Mouse (Mus musculus): ENCODE measurements around the gene Mki67. TPM values are rescaled to one million over a fixed set of nuclear protein-coding genes. Genes with fewer than 3 reads are reported as not detected.

The Mki67 gene
- total and polyA plus RNA-seq, 2 experiments from 2014 or later, result 8.0 to 24.2 TPM

DNA sequence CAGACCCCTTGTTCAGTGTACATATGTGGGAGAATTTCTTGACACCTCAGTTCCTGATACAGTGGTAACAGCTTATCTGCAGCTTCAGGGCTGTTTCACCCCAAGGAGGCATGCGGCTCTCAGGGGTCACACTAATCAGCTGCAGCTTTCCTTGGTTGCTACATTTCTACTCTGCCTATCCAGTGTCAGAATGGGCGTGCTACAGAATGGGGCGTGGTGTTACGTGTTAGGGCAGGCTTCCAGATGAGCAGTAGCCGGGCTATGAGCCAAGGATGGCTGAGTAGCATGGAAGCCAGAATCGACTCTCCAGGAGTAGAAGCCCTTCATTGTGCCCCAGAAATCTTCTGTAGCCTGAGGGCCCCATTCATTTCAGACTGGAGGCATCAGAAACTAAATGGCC, 32.8 kb upstream of the Mki67 start:
- ATAC-seq (ENCODE audit: insufficient read depth, low read depth), result peak; percentile 77
- Histone ChIP-seq H3K4me2 (ENCODE audit: low read depth, low read length) (no peak overlapping the region), H3K27ac (ENCODE audit: low read depth) (no peak overlapping the region), H3K9me3 (replicated peaks; ENCODE audit: control insufficient read depth, low read length) (no peaks in the 10 kb centered on the region), H3K27me3 (ENCODE audit: control insufficient read depth, insufficient read depth, low read length) (no peaks in the 10 kb centered on the region), H3K9ac (replicated peaks; ENCODE audit: low read depth, low read length) (no peak overlapping the region), H3K36me3 (replicated peaks; ENCODE audit: control insufficient read depth, insufficient read depth, low read length) (no peaks in the 10 kb centered on the region), H3K4me3 (ENCODE audit: low read depth, low read length) (no peak overlapping the region), H3K4me1 (ENCODE audit: control insufficient read depth, insufficient read depth) (peaks cover 7% of the 10 kb centered on the region; the same call in 1 of the 2 replicates)
- TF ChIP-seq CTCF (IDR thresholded peaks at IDR 0.05; ENCODE audit: low read depth) (no peak), EP300 (IDR thresholded peaks at IDR 0.05; ENCODE audit: low read depth) (no peak)
- WGBS, result 18% methylated on average over 6 of the region's 6 CpGs
- DNase-seq (ENCODE audit: low spot score), result peak; percentile 55

DNA sequence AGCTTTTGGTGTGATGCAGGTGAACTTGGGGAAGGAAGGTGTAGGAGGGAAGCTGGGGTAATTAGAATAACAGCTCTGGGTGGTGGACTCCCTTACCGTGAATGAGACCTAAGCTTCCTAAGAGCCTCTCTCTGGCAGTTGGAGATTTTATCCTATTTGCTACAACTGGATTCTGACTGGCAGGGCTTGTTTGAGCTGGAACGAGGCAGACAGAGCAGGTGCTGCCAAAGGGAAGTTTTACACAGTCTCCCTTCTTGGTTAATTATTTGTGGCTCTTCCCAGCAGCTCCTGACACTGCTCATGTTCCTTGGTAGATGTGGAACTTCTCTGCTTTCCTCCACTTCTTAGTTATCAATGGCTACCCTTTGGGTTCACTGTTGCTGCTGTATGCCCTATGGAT, 30.9 kb upstream of the Mki67 start:
- no peak for TF ChIP-seq EP300 (IDR thresholded peaks at IDR 0.05; ENCODE audit: low read depth)
- TF ChIP-seq CTCF (IDR thresholded peaks at IDR 0.05; ENCODE audit: low read depth), result no peak
- no peak for DNase-seq (ENCODE audit: low spot score)
- H3K36me3 ChIP-seq (replicated peaks; ENCODE audit: control insufficient read depth, insufficient read depth, low read length), result no peaks in the 10 kb centered on the region

DNA sequence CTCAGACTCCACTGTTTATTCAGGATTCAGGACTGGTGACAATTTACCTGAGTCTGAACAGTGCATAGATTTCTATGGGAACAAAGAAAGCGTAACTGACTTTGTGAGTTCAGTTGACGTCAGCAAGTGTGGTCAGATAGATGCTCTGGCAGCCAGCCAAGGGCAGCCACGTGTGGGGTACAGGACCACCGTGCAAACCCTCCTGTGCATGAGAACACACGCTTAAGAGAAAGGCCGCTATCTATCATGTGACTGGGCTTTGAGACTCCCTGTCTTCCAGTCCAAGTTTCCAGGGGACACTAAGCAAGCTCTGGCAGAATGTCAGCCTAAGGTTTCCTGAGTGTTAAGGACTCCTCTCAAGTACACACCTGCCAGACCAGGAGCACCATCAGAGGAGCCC, 30.4 kb upstream of the Mki67 start:
- no peaks in the 10 kb centered on the region for H3K27me3 ChIP-seq (ENCODE audit: control insufficient read depth, insufficient read depth, low read length)
- no peak overlapping the region for H3K27ac ChIP-seq (ENCODE audit: low read depth)
- no peak overlapping the region for H3K4me2 ChIP-seq (ENCODE audit: low read depth, low read length)
- 35% methylated on average over 6 of the region's 6 CpGs for WGBS
- TF ChIP-seq EP300 (IDR thresholded peaks at IDR 0.05; ENCODE audit: low read depth), result no peak
- H3K9me3 ChIP-seq (replicated peaks; ENCODE audit: control insufficient read depth, low read length), result no peaks in the 10 kb centered on the region
- no peak overlapping the region for H3K4me3 ChIP-seq (ENCODE audit: low read depth, low read length)
- H3K4me1 ChIP-seq (ENCODE audit: control insufficient read depth, insufficient read depth), result peaks cover 7% of the 10 kb centered on the region; the same call in 1 of the 2 replicates
- no peak for DNase-seq (ENCODE audit: low spot score)
- no peaks in the 10 kb centered on the region for H3K36me3 ChIP-seq (replicated peaks; ENCODE audit: control insufficient read depth, insufficient read depth, low read length)
- H3K9ac ChIP-seq (replicated peaks; ENCODE audit: low read depth, low read length), result no peak overlapping the region
- ATAC-seq (ENCODE audit: insufficient read depth, low read depth), result no peak

More for the DNA sequence above, 30.9 kb upstream of the Mki67 start:
- ATAC-seq (ENCODE audit: insufficient read depth, low read depth), result no peak
- Histone ChIP-seq H3K27me3 (ENCODE audit: control insufficient read depth, insufficient read depth, low read length) (no peaks in the 10 kb centered on the region), H3K4me3 (ENCODE audit: low read depth, low read length) (no peak overlapping the region), H3K27ac (ENCODE audit: low read depth) (no peak overlapping the region), H3K4me2 (ENCODE audit: low read depth, low read length) (no peak overlapping the region), H3K9ac (replicated peaks; ENCODE audit: low read depth, low read length) (no peak overlapping the region), H3K4me1 (ENCODE audit: control insufficient read depth, insufficient read depth) (peaks cover 7% of the 10 kb centered on the region; the same call in 1 of the 2 replicates), H3K9me3 (replicated peaks; ENCODE audit: control insufficient read depth, low read length) (no peaks in the 10 kb centered on the region)
- 37% methylated on average over 2 of the region's 2 CpGs for WGBS

DNA sequence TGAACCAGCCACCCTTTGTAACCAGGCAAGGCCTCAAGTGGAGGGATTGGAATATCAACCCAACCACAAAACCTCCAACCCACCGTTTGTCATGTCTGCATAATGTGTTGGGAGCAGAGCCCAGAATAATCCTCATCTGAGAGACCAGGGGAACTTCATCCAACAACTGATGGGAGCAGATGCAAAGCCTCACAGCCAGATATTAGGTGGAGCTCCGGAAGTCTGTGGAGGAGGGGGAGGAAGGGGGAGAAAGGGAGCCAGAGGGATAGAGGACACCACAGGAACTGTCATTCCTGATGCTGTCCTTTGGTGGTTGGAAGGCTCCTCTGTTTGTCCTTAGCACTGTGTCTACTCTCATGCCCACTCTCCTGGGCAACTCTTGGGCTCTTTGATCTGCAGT, 28.9 kb upstream of the Mki67 start:
- DNase-seq (ENCODE audit: low spot score) (peak; percentile 10), ATAC-seq (ENCODE audit: insufficient read depth, low read depth) (no peak)
- TF ChIP-seq EP300 (IDR thresholded peaks at IDR 0.05; ENCODE audit: low read depth) (no peak), CTCF (IDR thresholded peaks at IDR 0.05; ENCODE audit: low read depth) (no peak)
- Histone ChIP-seq H3K36me3 (replicated peaks; ENCODE audit: control insufficient read depth, insufficient read depth, low read length) (no peaks in the 10 kb centered on the region), H3K9ac (replicated peaks; ENCODE audit: low read depth, low read length) (no peak overlapping the region), H3K27me3 (ENCODE audit: control insufficient read depth, insufficient read depth, low read length) (no peaks in the 10 kb centered on the region), H3K27ac (ENCODE audit: low read depth) (no peak overlapping the region), H3K4me2 (ENCODE audit: low read depth, low read length) (no peak overlapping the region), H3K9me3 (replicated peaks; ENCODE audit: control insufficient read depth, low read length) (no peaks in the 10 kb centered on the region), H3K4me3 (ENCODE audit: low read depth, low read length) (no peak overlapping the region), H3K4me1 (ENCODE audit: control insufficient read depth, insufficient read depth) (peaks cover 7% of the 10 kb centered on the region; the same call in 1 of the 2 replicates)
- WGBS, result 24% methylated on average over 2 of the region's 2 CpGs

DNA sequence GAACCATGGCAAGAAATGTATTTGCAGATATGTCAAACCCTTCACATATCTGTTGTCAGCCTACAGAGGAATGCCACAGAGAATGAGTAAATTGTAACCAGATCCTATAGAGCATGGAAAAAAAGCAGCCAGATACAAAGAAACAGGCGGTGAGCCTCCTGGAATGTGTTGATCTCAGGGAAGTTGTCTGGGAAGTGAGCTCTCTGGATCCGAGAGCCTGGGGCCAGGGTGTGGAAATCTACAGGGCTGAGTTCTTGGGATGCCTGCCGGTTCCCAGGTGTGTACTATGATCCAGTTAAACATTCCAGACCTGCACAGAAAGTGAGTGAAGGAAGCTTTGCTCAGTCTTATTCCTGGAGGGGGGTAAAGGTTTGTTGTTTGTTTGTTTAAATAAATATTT, 24.3 kb upstream of the Mki67 start:
- 39% methylated on average over 3 of the region's 3 CpGs for WGBS
- Histone ChIP-seq H3K4me3 (ENCODE audit: low read depth, low read length) (no peak overlapping the region), H3K4me2 (ENCODE audit: low read depth, low read length) (no peak overlapping the region), H3K27ac (ENCODE audit: low read depth) (no peak overlapping the region), H3K36me3 (replicated peaks; ENCODE audit: control insufficient read depth, insufficient read depth, low read length) (no peaks in the 10 kb centered on the region), H3K4me1 (ENCODE audit: control insufficient read depth, insufficient read depth) (no peaks in the 10 kb centered on the region), H3K9me3 (replicated peaks; ENCODE audit: control insufficient read depth, low read length) (no peaks in the 10 kb centered on the region), H3K9ac (replicated peaks; ENCODE audit: low read depth, low read length) (no peak overlapping the region), H3K27me3 (ENCODE audit: control insufficient read depth, insufficient read depth, low read length) (0 out of 2 replicates have a peak, but pooled peaks cover 6% of the 10 kb centered on the region)
- TF ChIP-seq EP300 (IDR thresholded peaks at IDR 0.05; ENCODE audit: low read depth) (no peak), CTCF (IDR thresholded peaks at IDR 0.05; ENCODE audit: low read depth) (no peak)
- DNase-seq (ENCODE audit: low spot score) (no peak), ATAC-seq (ENCODE audit: insufficient read depth, low read depth) (no peak)

DNA sequence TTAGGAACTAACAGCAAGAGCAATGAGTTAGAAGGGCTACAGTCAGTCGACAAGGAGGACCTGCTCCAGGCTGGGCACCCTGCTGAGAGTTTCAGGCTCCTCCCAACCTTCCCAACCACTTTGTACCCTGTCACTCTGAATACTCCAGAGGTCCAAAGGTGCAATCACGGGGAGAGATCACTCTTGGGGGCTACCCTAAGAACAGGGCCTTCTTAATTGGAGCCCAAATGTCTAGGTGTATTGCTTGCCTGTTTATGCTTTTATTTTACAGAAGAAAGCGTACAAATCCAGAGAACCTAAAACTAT, 20.4 kb upstream of the Mki67 start:
- Histone ChIP-seq H3K27me3 (ENCODE audit: control insufficient read depth, insufficient read depth, low read length) (0 out of 2 replicates have a peak, but pooled peaks cover 6% of the 10 kb centered on the region), H3K9me3 (replicated peaks; ENCODE audit: control insufficient read depth, low read length) (no peaks in the 10 kb centered on the region), H3K4me1 (ENCODE audit: control insufficient read depth, insufficient read depth) (no peaks in the 10 kb centered on the region), H3K36me3 (replicated peaks; ENCODE audit: control insufficient read depth, insufficient read depth, low read length) (no peaks in the 10 kb centered on the region), H3K27ac (ENCODE audit: low read depth) (no peak overlapping the region), H3K4me3 (ENCODE audit: low read depth, low read length) (no peak overlapping the region), H3K4me2 (ENCODE audit: low read depth, low read length) (no peak overlapping the region), H3K9ac (replicated peaks; ENCODE audit: low read depth, low read length) (no peak overlapping the region)
- DNase-seq (ENCODE audit: low spot score) (no peak), ATAC-seq (ENCODE audit: insufficient read depth, low read depth) (no peak)
- TF ChIP-seq EP300 (IDR thresholded peaks at IDR 0.05; ENCODE audit: low read depth), result no peak
- TF ChIP-seq CTCF (IDR thresholded peaks at IDR 0.05; ENCODE audit: low read depth), result no peak
- WGBS, result 34% methylated on average over 3 of the region's 3 CpGs

All from heart, postnatal 0 days (tissue).